ENCODE assay signal across 12 mouse cellular contexts in the genomic region with DNA sequence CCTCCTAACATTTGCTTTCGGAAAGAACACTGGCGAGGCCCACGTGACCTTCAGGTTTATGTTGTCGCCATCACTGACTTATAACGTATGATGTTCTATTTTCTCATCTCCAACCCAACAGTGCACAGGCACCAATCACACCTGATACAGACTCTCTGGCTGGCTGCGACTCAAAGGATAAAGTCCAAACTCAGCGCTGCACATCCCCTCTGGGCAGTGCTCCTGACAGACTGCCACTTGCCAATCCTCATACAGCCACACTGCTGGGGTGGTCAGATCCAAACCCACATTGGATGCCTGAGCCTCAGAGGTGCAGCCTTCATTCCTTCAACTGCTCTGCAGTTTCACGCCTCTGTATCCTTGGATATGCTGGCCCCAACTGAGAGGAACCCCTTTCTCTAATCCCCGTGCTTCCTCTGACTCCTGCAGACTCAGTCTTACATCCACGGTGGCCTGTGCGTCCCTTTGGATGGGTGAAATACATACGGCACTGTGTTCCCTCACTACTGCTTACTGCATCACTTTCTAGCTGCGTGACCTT. TPM values are rescaled to one million over a fixed set of nuclear protein-coding genes. Genes with fewer than 3 reads are reported as not detected.
DNase-seq lines count a peak whose midpoint lies in the region; ATAC-seq and TF ChIP-seq lines count a peak whose summit lies in the region.
"Had no signal": no experiment of that assay in that cellular context is flagged by ENCODE, and none has a peak within 500 bp of the region (broad histone marks: within the 10 kb centered on the region; RNA-seq: fewer than 3 reads in every experiment).

No protein-coding gene starts in this region.

- WGBS in heart, embryonic 12.5 days, result 77% methylated on average over 13 of the region's 13 CpGs
- WGBS in neural tube, embryonic 12.5 days, result 86% methylated on average over 13 of the region's 13 CpGs
- 82% methylated on average over 13 of the region's 13 CpGs for WGBS in liver, embryonic 13.5 days (ENCODE audit: insufficient replicate concordance)
- 63% methylated on average over 13 of the region's 13 CpGs for WGBS in small intestine, adult 2 months

- ATAC-seq in heart, embryonic 12.5 days (ENCODE audit: insufficient number of reproducible peaks, low FRiP score), result no peak
- ATAC-seq in neural tube, embryonic 12.5 days (ENCODE audit: low FRiP score, low read depth), result no peak
- no peak for ATAC-seq in liver, embryonic 13.5 days (ENCODE audit: low read depth)
- no peak for ATAC-seq in activated CD4-positive, CD25-positive, alpha-beta regulatory T cell, adult 4 months

- no peak overlapping the region for H3K27ac ChIP-seq in heart, embryonic 12.5 days (ENCODE audit: poor library complexity, severe bottlenecking)
- H3K27ac ChIP-seq in neural tube, embryonic 12.5 days, result no peak overlapping the region
- H3K27ac ChIP-seq in liver, embryonic 13.5 days, result peak overlapping the region; percentile 95
- peak overlapping the region; percentile 9; the same call in 1 of the 2 replicates for H3K27ac ChIP-seq in small intestine, adult 2 months (ENCODE audit: insufficient read depth, low read depth, low read length)
- H3K27ac ChIP-seq: embryonic facial prominence, embryonic 12.5 days had no signal

- H3K4me2 ChIP-seq in heart, embryonic 12.5 days, result peak overlapping the region; percentile 40
- peak overlapping the region; percentile 86 for H3K4me2 ChIP-seq in neural tube, embryonic 12.5 days (replicated peaks)
- H3K4me2 ChIP-seq in liver, embryonic 13.5 days, result peak overlapping the region; percentile 88

- no peaks in the 10 kb centered on the region for H3K36me3 ChIP-seq in heart, embryonic 12.5 days
- H3K36me3 ChIP-seq in neural tube, embryonic 12.5 days, result no peaks in the 10 kb centered on the region
- H3K36me3 ChIP-seq in liver, embryonic 13.5 days, result peaks cover 5% of the 10 kb centered on the region; the same call in 1 of the 2 replicates
- H3K36me3 ChIP-seq in small intestine, adult 2 months (ENCODE audit: control insufficient read depth, insufficient read depth, low read length), result no peaks in the 10 kb centered on the region
- H3K36me3 ChIP-seq: embryonic facial prominence, embryonic 12.5 days had no signal

- 0 out of 2 replicates have a peak overlapping the region, but pooled peaks have one; percentile 5 for H3K9ac ChIP-seq in heart, embryonic 12.5 days
- H3K9ac ChIP-seq in neural tube, embryonic 12.5 days, result peak overlapping the region; percentile 30; the same call in 1 of the 2 replicates
- peak overlapping the region; percentile 98 for H3K9ac ChIP-seq in liver, embryonic 13.5 days
- H3K9ac ChIP-seq: embryonic facial prominence, embryonic 12.5 days had no signal

- no peak for TF ChIP-seq CTCF in small intestine, adult 2 months (IDR thresholded peaks at IDR 0.05; ENCODE audit: extremely low read depth, insufficient read length, insufficient replicate concordance, low read depth, low read length)

- no peaks in the 10 kb centered on the region for H3K9me3 ChIP-seq in heart, embryonic 12.5 days (replicated peaks)
- no peaks in the 10 kb centered on the region for H3K9me3 ChIP-seq in neural tube, embryonic 12.5 days
- H3K9me3 ChIP-seq in liver, embryonic 13.5 days (replicated peaks), result no peaks in the 10 kb centered on the region
- H3K9me3 ChIP-seq: embryonic facial prominence, embryonic 12.5 days had no signal

- 0 out of 2 replicates have a peak overlapping the region, but pooled peaks have one; percentile 6 for H3K4me3 ChIP-seq in heart, embryonic 12.5 days
- H3K4me3 ChIP-seq in neural tube, embryonic 12.5 days, result no peak overlapping the region
- peak overlapping the region; percentile 98 for H3K4me3 ChIP-seq in liver, embryonic 13.5 days (replicated peaks)
- H3K4me3 ChIP-seq in small intestine, adult 2 months (ENCODE audit: low read depth, low read length), result peak overlapping the region; percentile 37
- H3K4me3 ChIP-seq: embryonic facial prominence, embryonic 12.5 days had no signal

- H3K4me1 ChIP-seq in heart, embryonic 12.5 days (replicated peaks), result peaks cover 41% of the 10 kb centered on the region
- H3K4me1 ChIP-seq in neural tube, embryonic 12.5 days, result peaks cover 28% of the 10 kb centered on the region
- peaks cover 82% of the 10 kb centered on the region for H3K4me1 ChIP-seq in liver, embryonic 13.5 days (replicated peaks)
- H3K4me1 ChIP-seq in small intestine, adult 2 months (ENCODE audit: control insufficient read depth, insufficient read depth, insufficient read length, low read length), result peaks cover 15% of the 10 kb centered on the region

- no peaks in the 10 kb centered on the region for H3K27me3 ChIP-seq in heart, embryonic 12.5 days (replicated peaks)
- H3K27me3 ChIP-seq in neural tube, embryonic 12.5 days (replicated peaks), result no peaks in the 10 kb centered on the region
- no peaks in the 10 kb centered on the region for H3K27me3 ChIP-seq in liver, embryonic 13.5 days
- no peaks in the 10 kb centered on the region for H3K27me3 ChIP-seq in small intestine, adult 2 months (ENCODE audit: control insufficient read depth, insufficient read depth, low read length)
- H3K27me3 ChIP-seq: embryonic facial prominence, embryonic 12.5 days had no signal

- DNase-seq in heart, adult 8-10 months (ENCODE audit: low spot score), result no peak
- DNase-seq in neural tube, embryonic 10.5 days (ENCODE audit: extremely low spot score, low spot score), result no peak
- no peak for DNase-seq in liver, embryonic 13.5 days
- no peak for DNase-seq in layer of hippocampus, adult 9-10 months (ENCODE audit: low spot score)
- DNase-seq: heart, postnatal 10 days; right cerebral cortex, postnatal 14 days; thymus, postnatal 36 days had no signal

- TF ChIP-seq POLR2A in small intestine, adult 2 months (IDR thresholded peaks at IDR 0.05; ENCODE audit: low read depth, low read length), result no peak

RNA-seq across cellular contexts. Expression of gene Ddhd1, which starts 3.0 kb away (rescaled TPM):
- polyA plus RNA-seq in heart, embryonic 12.5 days (2016; fragmentation: Nextera tagmentation; extraction: Ambion mirVana), result 12.6 and 16.3 TPM in 2 replicates
- total RNA-seq in heart, adult 8-10 months (2022), result 10 to 100 TPM in 3 of 4 experiments, 1 to 10 TPM in 1; 8.9 to 10.8 (median 10.3) TPM
- polyA plus RNA-seq in neural tube, embryonic 12.5 days (2016; fragmentation: Nextera tagmentation; extraction: Ambion mirVana), result 23.3 and 23.5 TPM in 2 replicates
- polyA plus RNA-seq in liver, embryonic 13.5 days (2015; fragmentation: Nextera tagmentation; extraction: Ambion mirVana), result 6.6 and 6.8 TPM in 2 replicates
- polyA plus RNA-seq in small intestine, adult 2 months (2012; rRNA removed), result 8.3 and 16.2 TPM in 2 replicates
- polyA plus RNA-seq in activated CD4-positive, CD25-positive, alpha-beta regulatory T cell, adult 4 months (2017; shearing (Covaris generic)), result 10 to 100 TPM in 1 of 2 experiments, 1 to 10 TPM in 1; 7.7 to 13.8 TPM

Comparison
In these comparisons a context has a peak if more than half of its experiments do, and no peak if none do; other contexts are left out.
1. H3K27ac ChIP-seq: peak in liver, embryonic 13.5 days (single experiment) and small intestine, adult 2 months (single experiment); none in heart, embryonic 12.5 days (single experiment) and neural tube, embryonic 12.5 days (single experiment).
2. H3K9ac ChIP-seq: peak in every context shown above with its lines; median percentile 98 in liver, embryonic 13.5 days; 30 in neural tube, embryonic 12.5 days; 5 in heart, embryonic 12.5 days.
3. Peak in every context shown above with its lines, with median percentiles within 50 percentile points of each other: H3K4me2 ChIP-seq.